Mouse (Mus musculus): ENCODE measurements at regions not wholly inside any gene's neighbourhood (a gene's known extent, or its start where the extent isn't known, plus 50 kb on each side); places are given as distances from the start of the nearest gene placed in this dataset.

DNA sequence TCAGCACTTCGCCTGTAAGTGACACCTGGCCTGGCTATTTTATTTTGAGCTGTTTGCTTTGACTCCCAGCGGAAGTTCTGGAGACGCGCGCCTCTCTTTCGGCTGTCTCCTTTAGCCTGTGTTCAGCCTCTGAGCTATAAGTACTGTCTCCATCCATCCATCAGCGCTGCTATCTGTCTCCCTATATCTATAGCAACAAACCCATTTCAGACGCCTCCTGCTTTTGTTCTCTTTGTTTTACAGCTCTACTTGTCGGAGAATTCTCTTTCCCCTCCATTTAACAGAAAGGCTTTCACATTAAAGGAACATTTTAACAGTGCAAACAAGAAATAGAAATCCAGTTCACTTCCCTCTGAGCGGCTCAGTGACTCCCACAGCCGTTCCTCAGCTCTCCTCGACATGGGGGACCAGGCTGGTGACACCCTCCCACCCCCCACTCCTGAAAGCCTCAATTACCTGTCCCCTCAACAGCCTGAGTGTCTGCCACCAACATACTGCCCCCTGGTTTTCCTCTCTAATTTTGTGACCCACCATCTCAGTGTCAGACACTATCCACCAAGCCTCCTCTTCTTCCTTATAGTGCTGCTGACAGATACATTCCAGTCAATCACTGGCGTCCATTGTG is 682.7 kb downstream of the Gm9195 start:
- Histone ChIP-seq H3K27ac (replicated peaks; ENCODE audit: low read depth, low read length) (no peak overlapping the region), H3K27me3 (ENCODE audit: control insufficient read depth, insufficient read depth, low read length) (no peaks in the 10 kb centered on the region), H3K9ac (replicated peaks; ENCODE audit: low read length) (no peak overlapping the region), H3K36me3 (ENCODE audit: control insufficient read depth, insufficient read depth, low read length) (no peaks in the 10 kb centered on the region), H3K4me3 (replicated peaks; ENCODE audit: low read depth, low read length) (no peak overlapping the region), H3K4me2 (ENCODE audit: low read length) (no peak overlapping the region), H3K9me3 (ENCODE audit: control insufficient read depth, low read length) (no peaks in the 10 kb centered on the region), H3K4me1 (ENCODE audit: control insufficient read depth, insufficient read depth, low read length) (no peaks in the 10 kb centered on the region)
- WGBS, result 69% methylated on average over 13 of the region's 13 CpGs
- DNase-seq (no peak), ATAC-seq (ENCODE audit: low FRiP score, low TSS enrichment) (no peak)

DNA sequence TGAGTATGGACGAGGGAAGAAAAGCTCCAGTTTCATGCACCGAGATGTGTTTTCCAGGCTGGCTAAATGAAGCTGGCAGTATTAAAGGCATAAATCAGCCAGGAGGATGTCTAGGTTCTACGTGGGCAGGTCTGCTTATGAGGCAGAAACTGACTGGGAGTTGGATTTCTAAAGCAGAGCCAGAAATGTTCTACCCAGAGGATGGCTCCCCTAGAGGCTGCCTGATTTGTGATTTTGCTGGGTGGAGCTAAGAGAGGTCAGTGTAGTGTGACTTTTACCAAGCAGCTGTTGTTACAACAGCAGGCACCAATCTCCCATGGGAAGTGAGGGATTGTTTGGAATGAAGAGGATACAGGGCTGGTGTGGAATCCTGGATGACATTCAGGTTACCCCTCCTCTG is 686.0 kb downstream of the Gm9195 start:
- H3K4me2 ChIP-seq (ENCODE audit: low read length), result no peak overlapping the region
- 77% methylated on average over 3 of the region's 3 CpGs for WGBS
- no peaks in the 10 kb centered on the region for H3K9me3 ChIP-seq (ENCODE audit: control insufficient read depth, low read length)
- DNase-seq (no peak), ATAC-seq (ENCODE audit: low FRiP score, low TSS enrichment) (no peak)
- no peak overlapping the region for H3K4me3 ChIP-seq (replicated peaks; ENCODE audit: low read depth, low read length)
- H3K9ac ChIP-seq (replicated peaks; ENCODE audit: low read length), result no peak overlapping the region
- H3K27me3 ChIP-seq (ENCODE audit: control insufficient read depth, insufficient read depth, low read length), result no peaks in the 10 kb centered on the region
- H3K4me1 ChIP-seq (ENCODE audit: control insufficient read depth, insufficient read depth, low read length), result no peaks in the 10 kb centered on the region
- H3K27ac ChIP-seq (replicated peaks; ENCODE audit: low read depth, low read length), result no peak overlapping the region
- H3K36me3 ChIP-seq (ENCODE audit: control insufficient read depth, insufficient read depth, low read length), result no peaks in the 10 kb centered on the region

GRCm38 (mm10) chr14:71799861-71800260 is 691.8 kb downstream of the Gm9195 start:
- Histone ChIP-seq H3K4me3 (replicated peaks; ENCODE audit: low read depth, low read length) (no peak overlapping the region), H3K36me3 (ENCODE audit: control insufficient read depth, insufficient read depth, low read length) (no peaks in the 10 kb centered on the region), H3K9me3 (ENCODE audit: control insufficient read depth, low read length) (no peaks in the 10 kb centered on the region), H3K27me3 (ENCODE audit: control insufficient read depth, insufficient read depth, low read length) (no peaks in the 10 kb centered on the region), H3K4me1 (ENCODE audit: control insufficient read depth, insufficient read depth, low read length) (no peaks in the 10 kb centered on the region), H3K4me2 (ENCODE audit: low read length) (peak overlapping the region; percentile 8; the same call in 1 of the 2 replicates), H3K27ac (replicated peaks; ENCODE audit: low read depth, low read length) (no peak overlapping the region), H3K9ac (replicated peaks; ENCODE audit: low read length) (0 out of 2 replicates have a peak overlapping the region, but pooled peaks have one; percentile 20)
- DNase-seq, result peak; percentile 35
- WGBS, result 29% methylated on average over 4 of the region's 4 CpGs
- no peak for ATAC-seq (ENCODE audit: low FRiP score, low TSS enrichment)

- 88% methylated on average over 3 of the region's 3 CpGs for WGBS
- ATAC-seq (ENCODE audit: low FRiP score, low TSS enrichment), result no peak
- no peak overlapping the region for H3K4me2 ChIP-seq (ENCODE audit: low read length)
Measured at GRCm38 (mm10) chr14:71795713-71796112, 695.9 kb downstream of the Gm9195 start.

DNA sequence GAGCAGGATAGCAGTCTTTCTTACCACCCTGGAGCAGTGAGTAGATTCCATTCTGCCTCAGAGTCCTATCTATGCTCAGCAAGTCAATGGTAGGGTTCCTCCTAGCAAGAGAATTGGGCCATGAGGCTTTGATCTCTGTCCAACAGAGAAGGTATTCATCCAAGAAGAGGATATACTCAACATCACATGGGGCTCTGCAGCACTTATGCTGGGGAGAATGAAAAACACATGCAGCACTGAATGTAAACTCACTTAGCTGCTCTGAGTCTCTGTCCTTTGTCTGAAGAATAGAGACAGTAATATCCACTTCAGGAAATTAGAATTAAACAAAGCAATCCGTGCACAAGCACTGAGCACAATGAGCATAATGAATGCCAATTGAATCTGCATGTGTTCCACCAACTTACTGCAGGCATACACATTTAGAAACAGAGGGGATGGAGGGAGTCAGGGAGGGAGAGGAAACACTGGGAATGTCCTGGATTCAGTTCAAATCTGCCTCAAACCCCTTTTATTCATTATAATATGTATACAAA is 714.6 kb downstream of the Gm9195 start:
- Histone ChIP-seq H3K4me1 (ENCODE audit: control insufficient read depth, insufficient read depth, low read length) (no peaks in the 10 kb centered on the region), H3K27ac (replicated peaks; ENCODE audit: low read depth, low read length) (no peak overlapping the region), H3K36me3 (ENCODE audit: control insufficient read depth, insufficient read depth, low read length) (no peaks in the 10 kb centered on the region), H3K4me2 (ENCODE audit: low read length) (no peak overlapping the region), H3K9me3 (ENCODE audit: control insufficient read depth, low read length) (no peaks in the 10 kb centered on the region), H3K27me3 (ENCODE audit: control insufficient read depth, insufficient read depth, low read length) (no peaks in the 10 kb centered on the region), H3K9ac (replicated peaks; ENCODE audit: low read length) (no peak overlapping the region), H3K4me3 (replicated peaks; ENCODE audit: low read depth, low read length) (no peak overlapping the region)
- WGBS, result 60% methylated on average over 1 of the region's 1 CpGs
- DNase-seq (no peak), ATAC-seq (ENCODE audit: low FRiP score, low TSS enrichment) (no peak)

More at GRCm38 (mm10) chr14:71795713-71796112, 695.9 kb downstream of the Gm9195 start:
- Histone ChIP-seq H3K36me3 (ENCODE audit: control insufficient read depth, insufficient read depth, low read length) (no peaks in the 10 kb centered on the region), H3K9ac (replicated peaks; ENCODE audit: low read length) (no peak overlapping the region), H3K27me3 (ENCODE audit: control insufficient read depth, insufficient read depth, low read length) (no peaks in the 10 kb centered on the region), H3K27ac (replicated peaks; ENCODE audit: low read depth, low read length) (no peak overlapping the region), H3K4me1 (ENCODE audit: control insufficient read depth, insufficient read depth, low read length) (no peaks in the 10 kb centered on the region), H3K4me3 (replicated peaks; ENCODE audit: low read depth, low read length) (no peak overlapping the region), H3K9me3 (ENCODE audit: control insufficient read depth, low read length) (no peaks in the 10 kb centered on the region)
- DNase-seq, result no peak

- no peak overlapping the region for H3K9ac ChIP-seq (replicated peaks; ENCODE audit: low read length)
- no peak overlapping the region for H3K4me3 ChIP-seq (replicated peaks; ENCODE audit: low read depth, low read length)
- H3K4me2 ChIP-seq (ENCODE audit: low read length), result no peak overlapping the region
- no peaks in the 10 kb centered on the region for H3K36me3 ChIP-seq (ENCODE audit: control insufficient read depth, insufficient read depth, low read length)
- H3K9me3 ChIP-seq (ENCODE audit: control insufficient read depth, low read length), result no peaks in the 10 kb centered on the region
- no peaks in the 10 kb centered on the region for H3K27me3 ChIP-seq (ENCODE audit: control insufficient read depth, insufficient read depth, low read length)
- ATAC-seq (ENCODE audit: low FRiP score, low TSS enrichment) (no peak), DNase-seq (no peak)
- 88% methylated on average over 1 of the region's 1 CpGs for WGBS
- no peaks in the 10 kb centered on the region for H3K4me1 ChIP-seq (ENCODE audit: control insufficient read depth, insufficient read depth, low read length)
- H3K27ac ChIP-seq (replicated peaks; ENCODE audit: low read depth, low read length), result no peak overlapping the region
Measured at GRCm38 (mm10) chr14:71766856-71767255, 724.8 kb downstream of the Gm9195 start.

- 93% methylated on average over 4 of the region's 4 CpGs for WGBS
- no peak overlapping the region for H3K9ac ChIP-seq (replicated peaks; ENCODE audit: low read length)
Measured at GRCm38 (mm10) chr14:71728542-71728941, 763.1 kb downstream of the Gm9195 start.

DNA sequence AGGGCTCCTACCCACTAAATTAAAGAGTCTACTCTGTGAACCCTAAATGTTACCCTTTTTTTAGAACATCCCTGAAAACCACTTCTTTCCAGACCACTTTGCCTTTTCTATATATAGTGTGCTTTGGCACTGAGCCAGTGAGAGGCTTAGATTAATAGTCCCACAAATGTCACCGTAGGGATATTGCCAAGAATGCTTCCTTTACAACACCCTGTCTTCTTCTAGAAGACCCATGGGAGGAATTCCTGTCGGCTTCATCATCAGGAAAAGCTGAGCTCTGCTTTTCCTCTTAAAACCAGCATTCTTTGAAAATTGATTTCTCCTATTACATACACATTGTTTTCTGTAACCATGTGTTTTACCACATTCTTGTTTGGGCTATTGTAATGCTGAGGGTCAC is 768.1 kb downstream of the Gm9195 start:
- H3K4me3 ChIP-seq (replicated peaks; ENCODE audit: low read depth, low read length), result no peak overlapping the region
- H3K27ac ChIP-seq (replicated peaks; ENCODE audit: low read depth, low read length), result no peak overlapping the region
- DNase-seq, result no peak
- WGBS, result 71% methylated on average over 2 of the region's 2 CpGs
- no peak for ATAC-seq (ENCODE audit: low FRiP score, low TSS enrichment)
- H3K9me3 ChIP-seq (ENCODE audit: control insufficient read depth, low read length), result no peaks in the 10 kb centered on the region
- H3K27me3 ChIP-seq (ENCODE audit: control insufficient read depth, insufficient read depth, low read length), result no peaks in the 10 kb centered on the region
- no peaks in the 10 kb centered on the region for H3K4me1 ChIP-seq (ENCODE audit: control insufficient read depth, insufficient read depth, low read length)
- no peaks in the 10 kb centered on the region for H3K36me3 ChIP-seq (ENCODE audit: control insufficient read depth, insufficient read depth, low read length)
- no peak overlapping the region for H3K4me2 ChIP-seq (ENCODE audit: low read length)
- no peak overlapping the region for H3K9ac ChIP-seq (replicated peaks; ENCODE audit: low read length)

More at GRCm38 (mm10) chr14:71728542-71728941, 763.1 kb downstream of the Gm9195 start:
- DNase-seq (no peak), ATAC-seq (ENCODE audit: low FRiP score, low TSS enrichment) (no peak)
- Histone ChIP-seq H3K27ac (replicated peaks; ENCODE audit: low read depth, low read length) (no peak overlapping the region), H3K27me3 (ENCODE audit: control insufficient read depth, insufficient read depth, low read length) (no peaks in the 10 kb centered on the region), H3K36me3 (ENCODE audit: control insufficient read depth, insufficient read depth, low read length) (no peaks in the 10 kb centered on the region), H3K4me1 (ENCODE audit: control insufficient read depth, insufficient read depth, low read length) (no peaks in the 10 kb centered on the region), H3K4me3 (replicated peaks; ENCODE audit: low read depth, low read length) (no peak overlapping the region), H3K4me2 (ENCODE audit: low read length) (no peak overlapping the region), H3K9me3 (ENCODE audit: control insufficient read depth, low read length) (no peaks in the 10 kb centered on the region)

Data from midbrain, embryonic 14.5 days (tissue).